Mouse (Mus musculus) heart, postnatal 0 days (tissue): ENCODE data around the gene Nol11. TPM values are rescaled to one million over a fixed set of nuclear protein-coding genes. Genes with fewer than 3 reads are reported as not detected.
A peak's percentile ranks its signal among the peaks of the same experiment; 100 is the strongest.

Source experiments
- ATAC-seq: fragments of 200-750 bp; cut with Nextera tagmentation; 2 replicates; pipeline ENCODE4 v1.8.0; 2017; ENCODE audit warnings: low read depth, moderate number of reproducible peaks, moderate library complexity; ENCODE audit not compliant: insufficient read depth
- DNase-seq: peaks from one replicate; pipeline ENCODE4 v3.0.0-alpha.2; 2016; ENCODE audit warnings: low spot score
- H3K27ac ChIP-seq: fragments of 300-500 bp; sonication (generic); 2 replicates; pipeline ENCODE4 v1.5.1; 2014; ENCODE audit warnings: low read depth, mild to moderate bottlenecking
- H3K27me3 ChIP-seq: fragments of 300-500 bp; sonication (generic); 2 replicates; pipeline ENCODE4 v1.6.1; 2014; ENCODE audit warnings: low read length, mixed read lengths; ENCODE audit not compliant: control insufficient read depth, insufficient read depth
- H3K36me3 ChIP-seq: fragments of 300-500 bp; sonication (generic); replicated peaks from 2 replicates; pipeline ENCODE4 v1.6.1; 2014; ENCODE audit warnings: low read length, mixed read lengths; ENCODE audit not compliant: control insufficient read depth, insufficient read depth
- H3K4me1 ChIP-seq: fragments of 300-500 bp; sonication (generic); 2 replicates; pipeline ENCODE4 v1.6.1; 2014; ENCODE audit warnings: antibody characterized with exemption; ENCODE audit not compliant: control insufficient read depth, insufficient read depth
- H3K4me2 ChIP-seq: fragments of 300-500 bp; sonication (generic); 2 replicates; pipeline ENCODE4 v1.6.1; 2014; ENCODE audit warnings: low read depth, mild to moderate bottlenecking, low read length, moderate library complexity
- H3K4me3 ChIP-seq: fragments of 300-500 bp; sonication (generic); 2 replicates; pipeline ENCODE4 v1.5.1; 2014; ENCODE audit warnings: low read depth, low read length
- H3K9ac ChIP-seq: fragments of 300-500 bp; sonication (generic); replicated peaks from 2 replicates; pipeline ENCODE4 v1.6.1; 2014; ENCODE audit warnings: low read depth, low read length, mixed read lengths
- H3K9me3 ChIP-seq: fragments of 300-500 bp; sonication (generic); replicated peaks from 2 replicates; pipeline ENCODE4 v1.6.1; 2016; ENCODE audit warnings: low read length; ENCODE audit not compliant: control insufficient read depth
- CTCF ChIP-seq: IDR thresholded peaks from 2 replicates; pipeline ENCODE4 v1.5.1; 2016; ENCODE audit warnings: antibody characterized with exemption, control low read depth, low read depth
- EP300 ChIP-seq: IDR thresholded peaks from 2 replicates; pipeline ENCODE4 v1.6.1; 2016; ENCODE audit warnings: antibody characterized with exemption, low read depth
- WGBS: fragments of 180-500 bp; shearing (Covaris S2); extraction: QIAGEN DNeasy Blood & Tissue Kit; methylation state at CpG from one replicate; pipeline ENCODE4 v1.1.7; 2014; 5-methylcytosine and 5-hydroxymethylcytosine counted together
- polyA plus RNA-seq: library from polyadenylated mRNA; unstranded; fragments of >200 nt; fragmentation: Nextera tagmentation; extraction: Ambion mirVana; gene quantifications from 2 replicates; pipeline ENCODE4 v1.2.1, GENCODE M21; 2015
- total RNA-seq: library from RNA; depleted of rRNA; stranded (reverse); fragments of >200 nt; gene quantifications from 2 replicates; pipeline ENCODE4 v1.2.3, GENCODE M21; 2014; ENCODE audit warnings: low replicate concordance

Gene Nol11
- total and polyA plus RNA-seq, 2 experiments from 2014 or later = 27.4 to 53.5 TPM

DNA sequence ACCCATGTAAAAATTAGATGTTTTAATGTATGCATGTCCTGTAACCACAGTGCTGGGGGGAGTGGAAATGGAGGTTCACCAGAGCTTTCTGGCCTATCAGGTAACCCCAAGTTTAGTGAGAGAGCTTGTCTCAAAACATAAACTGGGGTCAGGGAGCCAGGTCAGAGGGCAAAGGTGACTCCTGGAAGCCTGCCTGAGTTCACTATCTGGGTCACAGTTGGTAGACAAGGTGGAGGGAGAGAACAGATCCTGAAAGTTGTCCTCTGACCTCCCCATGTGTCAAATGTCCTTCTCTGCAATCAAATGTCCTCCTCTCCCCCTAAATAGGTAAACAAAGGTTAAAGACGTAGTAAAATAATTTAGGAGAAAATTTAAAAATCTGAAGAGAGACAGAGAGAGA, 37.2 kb upstream of the Nol11 start:
- H3K27ac ChIP-seq = peak overlapping the region; percentile 88
- ATAC-seq (no peak), DNase-seq (no peak)
- H3K4me3 ChIP-seq = no peak overlapping the region
- no peak overlapping the region for H3K4me2 ChIP-seq
- 92% methylated on average over 1 of the region's 1 CpGs for WGBS
- no peaks in the 10 kb centered on the region for H3K9me3 ChIP-seq
- no peak overlapping the region for H3K9ac ChIP-seq
- no peak for TF ChIP-seq CTCF
- no peak for TF ChIP-seq EP300
- H3K4me1 ChIP-seq = peaks cover 20% of the 10 kb centered on the region
- H3K27me3 ChIP-seq = no peaks in the 10 kb centered on the region
- H3K36me3 ChIP-seq = peaks cover 2% of the 10 kb centered on the region

DNA sequence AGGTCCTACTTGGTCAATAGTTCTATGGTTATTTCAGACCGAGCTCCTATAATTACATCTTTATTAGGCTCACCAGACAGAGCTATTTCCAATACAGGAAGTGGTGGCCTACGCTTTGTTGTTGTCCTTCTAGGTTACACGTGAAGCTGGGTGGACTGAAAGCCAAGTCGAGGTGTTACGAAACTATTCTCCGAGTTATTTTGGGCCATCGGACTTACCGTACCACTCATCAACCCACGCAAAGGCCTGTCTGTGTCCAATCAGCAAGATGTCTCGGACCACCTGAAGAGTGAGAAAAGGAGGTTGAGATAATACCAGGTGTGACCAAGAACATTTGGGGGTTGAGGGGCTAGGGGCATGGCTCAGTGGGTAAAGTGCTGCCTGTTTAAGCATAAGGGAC, 36.8 kb upstream of the Nol11 start:
- Histone ChIP-seq H3K4me3 (no peak overlapping the region), H3K9me3 (no peaks in the 10 kb centered on the region), H3K4me2 (no peak overlapping the region), H3K27ac (peak overlapping the region; percentile 88), H3K4me1 (peaks cover 20% of the 10 kb centered on the region), H3K36me3 (no peaks in the 10 kb centered on the region; the same call in none of the 2 replicates), H3K27me3 (no peaks in the 10 kb centered on the region), H3K9ac (no peak overlapping the region)
- DNase-seq (peak; percentile 57), ATAC-seq (peak; percentile 45; the same call in 1 of the 2 replicates)
- 42% methylated on average over 10 of the region's 10 CpGs for whole genome bisulfite sequencing
- TF ChIP-seq EP300 = no peak
- no peak for TF ChIP-seq CTCF

DNA sequence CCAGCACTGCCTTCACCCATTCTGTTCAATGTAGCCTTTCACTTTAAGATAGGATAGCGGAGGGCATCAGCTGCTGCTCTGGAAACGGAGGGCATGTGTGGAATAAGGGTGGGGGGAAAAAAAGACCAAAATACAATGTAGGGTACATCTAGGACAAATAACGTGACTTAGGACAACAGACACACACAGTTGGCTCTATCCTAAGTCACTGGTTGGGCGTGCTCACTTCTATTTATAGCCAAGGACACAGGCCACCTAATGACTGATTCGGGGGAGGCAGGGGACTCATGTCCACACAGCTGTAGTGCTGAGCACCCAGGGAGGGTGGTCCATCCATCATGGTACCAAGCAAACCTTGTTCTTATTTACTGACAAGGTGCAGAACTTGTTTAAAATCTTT, 36.1 kb upstream of the Nol11 start:
- WGBS = 33% methylated on average over 5 of the region's 5 CpGs
- H3K27me3 ChIP-seq = no peaks in the 10 kb centered on the region
- peaks cover 20% of the 10 kb centered on the region for H3K4me1 ChIP-seq
- DNase-seq (peak; percentile 86), ATAC-seq (peak; percentile 92)
- no peak overlapping the region for H3K4me3 ChIP-seq
- H3K9me3 ChIP-seq = no peaks in the 10 kb centered on the region
- peak overlapping the region; percentile 88 for H3K27ac ChIP-seq
- H3K9ac ChIP-seq = no peak overlapping the region
- H3K4me2 ChIP-seq = no peak overlapping the region
- no peaks in the 10 kb centered on the region; the same call in none of the 2 replicates for H3K36me3 ChIP-seq
- TF ChIP-seq EP300 (peak; percentile 63; the same call in 1 of the 2 replicates), CTCF (no peak)

DNA sequence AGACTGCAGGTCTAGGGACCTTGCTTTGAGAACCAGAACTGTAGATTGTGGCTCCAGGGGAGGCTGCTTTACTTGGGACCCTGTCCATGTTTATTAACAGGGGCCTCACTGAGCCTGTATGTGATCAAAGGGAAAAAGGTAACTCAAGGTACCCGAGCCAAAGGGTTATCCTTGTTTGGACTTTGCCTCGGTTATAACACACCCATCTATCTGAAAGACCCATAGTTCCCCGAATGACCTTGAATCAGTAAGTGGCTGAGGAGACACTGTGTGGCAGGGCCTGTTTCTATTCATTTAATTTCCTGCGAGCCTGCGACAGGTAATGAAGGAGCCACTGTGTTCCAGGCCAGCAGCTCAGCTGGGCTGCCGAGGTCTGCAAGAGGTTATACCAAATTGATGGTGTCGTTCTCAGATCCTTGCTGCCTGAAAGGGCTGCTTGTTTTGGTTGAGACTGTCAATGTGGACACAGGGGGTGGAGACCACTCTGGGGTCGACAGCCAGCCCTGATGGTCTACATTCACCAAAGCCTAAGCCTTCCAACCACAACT, 34.6 kb upstream of the Nol11 start:
- Histone ChIP-seq H3K27me3 (no peaks in the 10 kb centered on the region), H3K4me2 (no peak overlapping the region), H3K4me1 (peaks cover 20% of the 10 kb centered on the region), H3K4me3 (no peak overlapping the region), H3K9me3 (no peaks in the 10 kb centered on the region), H3K36me3 (no peaks in the 10 kb centered on the region; the same call in none of the 2 replicates), H3K9ac (no peak overlapping the region), H3K27ac (no peak overlapping the region)
- ATAC-seq (no peak), DNase-seq (no peak)
- WGBS = 71% methylated on average over 8 of the region's 8 CpGs
- TF ChIP-seq EP300 (no peak), CTCF (no peak)

DNA sequence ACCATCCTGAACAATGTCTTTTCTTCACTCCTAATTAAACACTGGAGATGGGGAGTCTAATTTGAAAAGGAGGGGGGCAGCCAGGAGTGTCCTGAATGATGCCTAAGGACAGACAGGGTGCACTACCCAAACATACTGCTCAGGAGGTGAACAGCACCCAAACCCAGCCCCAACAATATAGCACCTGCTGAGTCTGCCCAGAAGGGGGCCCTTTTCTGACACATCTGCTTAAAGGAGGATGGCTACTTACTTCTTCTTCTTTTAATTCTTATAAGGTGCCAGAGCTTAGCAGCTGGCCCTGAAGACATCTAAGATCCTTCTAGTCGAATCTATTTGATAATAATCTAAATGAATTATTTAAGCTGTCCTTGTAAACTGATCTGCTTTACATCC, 34.0 kb upstream of the Nol11 start:
- Histone ChIP-seq H3K4me2 (no peak overlapping the region), H3K9ac (no peak overlapping the region), H3K27me3 (no peaks in the 10 kb centered on the region), H3K4me3 (no peak overlapping the region), H3K4me1 (peaks cover 20% of the 10 kb centered on the region), H3K9me3 (no peaks in the 10 kb centered on the region), H3K36me3 (no peaks in the 10 kb centered on the region; the same call in 1 of the 2 replicates), H3K27ac (peak overlapping the region; percentile 33)
- ATAC-seq (no peak), DNase-seq (no peak)
- no peak for TF ChIP-seq EP300
- 62% methylated on average over 1 of the region's 1 CpGs for WGBS
